Mouse (Mus musculus) macrophage (primary cell): ENCODE results near the gene Vti1b. TPM values are rescaled to one million over a fixed set of nuclear protein-coding genes. Genes with fewer than 3 reads are reported as not detected.

Source experiments
- H3K27ac ChIP-seq: fragments of 350-480 bp; formaldehyde crosslinking; 2 replicates; pipeline ENCODE4 v1.9.0; 2021
- H3K36me3 ChIP-seq: fragments of 350-480 bp; formaldehyde crosslinking; 2 replicates; pipeline ENCODE4 v1.9.0; 2021; ENCODE audit errors: inconsistent target
- H3K4me3 ChIP-seq: fragments of 350-480 bp; formaldehyde crosslinking; 2 replicates; pipeline ENCODE4 v1.9.0; 2021; ENCODE audit errors: inconsistent target
- H3K79me2 ChIP-seq: fragments of 350-480 bp; formaldehyde crosslinking; 2 replicates; pipeline ENCODE4 v1.9.0; 2021; ENCODE audit errors: inconsistent target
- whole genome bisulfite sequencing: methylation state at CpG from one replicate; pipeline ENCODE4 v1.1.7; 2026; ENCODE audit warnings: inconsistent platforms; ENCODE audit not compliant: missing documents; 5-methylcytosine and 5-hydroxymethylcytosine counted together
- polyA plus RNA-seq: library from polyadenylated mRNA; stranded (reverse); fragments of 250-400 nt; gene quantifications from 3 replicates; pipeline ENCODE4 v1.2.4, GENCODE M21; 2018; ENCODE audit warnings: inconsistent platforms

Vti1b gene
- polyA plus RNA-seq, 1 experiment from 2014 or later, result 107 TPM

DNA sequence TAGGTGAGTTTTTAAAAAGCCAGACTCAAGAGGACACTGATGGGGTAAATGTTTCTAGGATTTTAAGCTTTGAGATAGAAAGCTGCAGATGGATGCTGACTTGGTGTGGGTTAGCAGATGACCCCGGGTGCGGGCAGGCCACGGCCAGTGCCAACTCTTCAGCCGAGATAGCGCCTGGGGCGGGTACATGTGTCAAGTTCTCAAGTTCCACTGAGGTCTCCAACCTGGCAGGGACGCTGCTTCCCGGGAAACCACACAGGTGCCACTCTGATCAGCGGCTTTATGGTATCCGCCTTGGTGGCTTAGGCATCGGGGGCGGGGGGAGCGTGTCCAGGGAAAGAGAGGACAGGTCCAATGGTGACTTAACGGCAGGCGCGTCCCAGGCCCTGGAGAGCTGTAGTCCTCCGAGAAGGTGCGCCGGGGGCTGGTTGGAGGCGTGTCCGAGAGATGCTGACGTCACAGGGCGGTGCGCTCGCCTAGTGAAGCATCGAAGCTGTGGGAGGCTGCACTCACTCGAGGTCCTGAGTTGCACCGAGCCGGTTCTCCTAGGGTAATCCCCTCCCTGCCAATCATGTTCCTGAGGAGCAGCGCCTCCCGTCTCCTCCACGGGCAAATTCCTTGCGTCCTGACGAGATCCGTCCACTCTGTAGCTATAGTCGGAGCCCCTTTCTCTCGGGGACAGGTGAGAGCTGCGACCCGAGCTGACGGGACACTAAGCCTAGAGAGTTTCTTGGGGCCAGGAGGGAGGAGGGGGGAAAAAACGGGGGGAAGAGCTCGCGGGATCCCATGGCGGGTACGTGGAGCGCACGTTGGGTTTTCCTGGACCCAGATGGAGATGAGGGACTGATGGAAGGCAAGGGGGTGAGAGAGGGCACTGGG lies 41.9 kb downstream of the Vti1b start, which contains the start of gene Arg2:
Gene Arg2, plus strand, starts transcription at position 479 of the 879 bp plus-strand sequence.
- Histone ChIP-seq H3K27ac (no peak within 1 kb of the TSS), H3K4me3 (no peak within 1 kb of the TSS), H3K79me2 (no peaks in the 10 kb centered on the region), H3K36me3 (no peaks in the 10 kb centered on the region)
- 5% methylated on average over 47 of the region's 47 CpGs for WGBS

- H3K4me3 ChIP-seq, result no peak overlapping the region
- no peaks in the 10 kb centered on the region for H3K36me3 ChIP-seq
- H3K79me2 ChIP-seq, result no peaks in the 10 kb centered on the region
- H3K27ac ChIP-seq, result no peak overlapping the region
- WGBS, result 43% methylated on average over 3 of the region's 3 CpGs
Observed at GRCm38 (mm10) chr12:79122820-79123219, 49.6 kb downstream of the Vti1b start.

- 90% methylated on average over 4 of the region's 4 CpGs for WGBS
- H3K36me3 ChIP-seq, result no peaks in the 10 kb centered on the region
- no peaks in the 10 kb centered on the region for H3K79me2 ChIP-seq
- no peak overlapping the region for H3K4me3 ChIP-seq
- H3K27ac ChIP-seq, result no peak overlapping the region
Observed at GRCm38 (mm10) chr12:79118991-79119390, 53.5 kb downstream of the Vti1b start.

Other genes starting within 250 kb of the Vti1b start
- 32.1 to 68.0 TPM (median 36.0 TPM) in 3 replicates for gene Tmem229b, start 165.0 kb downstream of the Vti1b start, polyA plus RNA-seq
- 0.03 to 0.05 TPM in 2 of 3 replicates, not detected in the other for gene Plekhh1, start 143.5 kb downstream of the Vti1b start, polyA plus RNA-seq
- gene Pigh, start 83.0 kb downstream of the Vti1b start, polyA plus RNA-seq, result 9.8 to 11.4 TPM (median 10.7 TPM) in 3 replicates
- 0.67 to 0.85 TPM in 2 of 3 replicates, not detected in the other for gene Arg2, start 41.9 kb downstream of the Vti1b start, polyA plus RNA-seq
- gene Rdh11, start 19.6 kb upstream of the Vti1b start, polyA plus RNA-seq, result 15.3 to 17.6 TPM (median 16.1 TPM) in 3 replicates
- 0.07 to 0.20 TPM in 2 of 3 replicates, not detected in the other for gene Rdh12, start 36.2 kb upstream of the Vti1b start, polyA plus RNA-seq
- gene Zfyve26, start 123.6 kb upstream of the Vti1b start, polyA plus RNA-seq, result 21.8 to 46.4 TPM (median 21.9 TPM) in 3 replicates
- 0.41 to 1.3 TPM (median 1.3 TPM) in 3 replicates for gene Rad51b, start 124.6 kb upstream of the Vti1b start, polyA plus RNA-seq